Mouse (Mus musculus): ENCODE measurements around the gene Itih5. TPM values are rescaled to one million over a fixed set of nuclear protein-coding genes. Genes with fewer than 3 reads are reported as not detected.
A peak's percentile ranks its signal among the peaks of the same experiment; 100 is the strongest.

Gene Itih5
- total and polyA plus RNA-seq, 3 experiments, result 3.6 to 4.5 (median 4.3) TPM

DNA sequence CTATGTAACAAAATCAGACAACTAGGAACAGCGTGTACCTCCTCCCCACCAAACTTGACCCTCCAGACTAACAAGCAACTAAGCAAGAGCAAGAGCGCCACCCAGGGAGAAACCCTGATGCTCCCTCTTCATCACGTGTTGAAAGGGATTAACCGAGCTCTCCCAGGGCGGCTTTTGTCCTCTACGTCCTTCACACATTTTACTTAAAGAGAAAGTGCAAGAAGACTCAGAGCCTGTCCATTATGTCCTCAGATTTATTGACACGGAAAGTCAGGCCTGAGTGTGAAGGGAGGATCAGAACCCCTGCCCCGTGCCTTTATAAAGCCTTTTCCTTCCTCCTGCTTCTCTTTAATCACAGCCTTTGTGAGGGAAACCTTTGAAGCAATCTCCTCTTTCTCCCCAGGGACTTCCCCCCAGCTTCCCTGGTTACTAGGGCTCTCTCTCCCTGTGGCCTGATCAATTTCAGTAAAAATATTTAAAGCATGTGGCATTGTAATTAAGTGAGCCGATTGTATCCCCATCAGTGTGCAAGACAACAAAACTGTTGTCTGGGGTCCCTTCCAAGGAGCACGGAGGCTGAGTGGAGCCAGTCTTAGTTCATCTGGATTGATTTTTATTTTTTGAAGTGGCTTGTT is 131.4 kb downstream of the Itih5 start:
- intact Hi-C loops (cut with DNase I), result no loop called here

GRCm38 (mm10) chr2:10285975-10286374 is 132.6 kb downstream of the Itih5 start:
- Histone ChIP-seq H3K4me3 (no peak overlapping the region), H3K4me1 (ENCODE audit: control insufficient read depth, insufficient read depth, low read length) (no peaks in the 10 kb centered on the region), H3K27me3 (ENCODE audit: control insufficient read depth, insufficient read depth, low read length) (peaks cover 1% of the 10 kb centered on the region; the same call in 1 of the 2 replicates), H3K36me3 (ENCODE audit: control insufficient read depth, insufficient read depth, low read length) (no peaks in the 10 kb centered on the region), H3K27ac (no peak overlapping the region), H3K79me2 (replicated peaks; ENCODE audit: control insufficient read depth, insufficient read depth, low read length) (no peaks in the 10 kb centered on the region), H3K9ac (ENCODE audit: low read depth, low read length) (no peak overlapping the region)
- TF ChIP-seq CTCF (IDR thresholded peaks at IDR 0.05), result no peak
- TF ChIP-seq EP300 (IDR thresholded peaks at IDR 0.05; ENCODE audit: insufficient read depth, low read depth, low read length), result no peak
- no peak for TF ChIP-seq POLR2A (IDR thresholded peaks at IDR 0.05; ENCODE audit: insufficient read depth, low read depth, low read length)
- intact Hi-C loops (cut with DNase I), result no loop called here
- WGBS, result 52% methylated on average over 13 of the region's 13 CpGs
- DNase-seq, result no peak

More for the DNA sequence above, 131.4 kb downstream of the Itih5 start:
- peaks cover 1% of the 10 kb centered on the region; the same call in 1 of the 2 replicates for H3K27me3 ChIP-seq (ENCODE audit: control insufficient read depth, insufficient read depth, low read length)
- DNase-seq, result peak in 1 of 2 experiments; percentile 38
- no peaks in the 10 kb centered on the region for H3K36me3 ChIP-seq (ENCODE audit: control insufficient read depth, insufficient read depth, low read length)
- TF ChIP-seq POLR2A (IDR thresholded peaks at IDR 0.05; ENCODE audit: insufficient read depth, low read depth, low read length) (no peak), CTCF (IDR thresholded peaks at IDR 0.05) (peak; percentile 48)
- H3K4me3 ChIP-seq, result no peak overlapping the region
- 15% methylated on average over 10 of the region's 10 CpGs for WGBS
- H3K9ac ChIP-seq (ENCODE audit: low read depth, low read length), result no peak overlapping the region
- no peaks in the 10 kb centered on the region for H3K4me1 ChIP-seq (ENCODE audit: control insufficient read depth, insufficient read depth, low read length)
- H3K79me2 ChIP-seq (replicated peaks; ENCODE audit: control insufficient read depth, insufficient read depth, low read length), result no peaks in the 10 kb centered on the region
- no peak overlapping the region for H3K27ac ChIP-seq

GRCm38 (mm10) chr2:10288142-10288831 is 134.9 kb downstream of the Itih5 start:
- Histone ChIP-seq H3K79me2 (replicated peaks; ENCODE audit: control insufficient read depth, insufficient read depth, low read length) (no peaks in the 10 kb centered on the region), H3K4me1 (ENCODE audit: control insufficient read depth, insufficient read depth, low read length) (no peaks in the 10 kb centered on the region), H3K9ac (ENCODE audit: low read depth, low read length) (no peak overlapping the region), H3K27me3 (ENCODE audit: control insufficient read depth, insufficient read depth, low read length) (peaks cover 1% of the 10 kb centered on the region; the same call in 1 of the 2 replicates), H3K36me3 (ENCODE audit: control insufficient read depth, insufficient read depth, low read length) (no peaks in the 10 kb centered on the region), H3K4me3 (no peak overlapping the region), H3K27ac (no peak overlapping the region)
- no peak for TF ChIP-seq EP300 (IDR thresholded peaks at IDR 0.05; ENCODE audit: insufficient read depth, low read depth, low read length)
- peak; percentile 84 for TF ChIP-seq CTCF (IDR thresholded peaks at IDR 0.05)
- intact Hi-C loops (cut with DNase I), result loop anchor here (1.0 kb wide), 2 partner anchors 146 to 187 kb away; no protein-coding TSS in a partner anchor
- DNase-seq, result peak; percentile 45 to 51
- 11% methylated on average over 12 of the region's 12 CpGs for WGBS

DNA sequence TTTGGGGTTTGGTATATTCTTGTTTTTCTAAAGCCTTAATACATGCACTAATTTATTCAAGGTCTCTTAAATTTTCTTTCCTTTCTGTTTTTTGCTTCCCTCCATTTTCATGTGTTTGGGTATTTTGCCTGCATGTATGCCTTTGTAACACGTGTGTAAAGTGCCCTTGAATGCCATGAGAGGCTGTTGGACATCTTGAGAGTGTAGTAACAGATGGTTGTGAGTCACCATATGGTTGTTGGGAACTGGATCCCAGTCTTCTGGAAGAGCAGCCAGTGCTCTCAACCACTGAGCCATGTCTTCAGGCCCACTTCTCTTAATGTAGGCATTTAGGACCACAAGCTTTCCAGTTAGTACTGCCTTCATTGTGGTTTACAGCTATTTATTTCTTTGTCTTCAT is 135.5 kb downstream of the Itih5 start:
- WGBS, result 0% methylated on average over 1 of the region's 1 CpGs
- Histone ChIP-seq H3K4me1 (ENCODE audit: control insufficient read depth, insufficient read depth, low read length) (no peaks in the 10 kb centered on the region), H3K36me3 (ENCODE audit: control insufficient read depth, insufficient read depth, low read length) (no peaks in the 10 kb centered on the region), H3K27me3 (ENCODE audit: control insufficient read depth, insufficient read depth, low read length) (peaks cover 1% of the 10 kb centered on the region; the same call in 1 of the 2 replicates), H3K4me3 (no peak overlapping the region), H3K27ac (no peak overlapping the region), H3K9ac (ENCODE audit: low read depth, low read length) (no peak overlapping the region), H3K79me2 (replicated peaks; ENCODE audit: control insufficient read depth, insufficient read depth, low read length) (no peaks in the 10 kb centered on the region)
- DNase-seq, result no peak
- intact Hi-C loops (cut with DNase I), result loop anchor here (1.0 kb wide), 2 partner anchors 147 to 188 kb away; no protein-coding TSS in a partner anchor
- no peak for TF ChIP-seq POLR2A (IDR thresholded peaks at IDR 0.05; ENCODE audit: insufficient read depth, low read depth, low read length)
- no peak for TF ChIP-seq EP300 (IDR thresholded peaks at IDR 0.05; ENCODE audit: insufficient read depth, low read depth, low read length)
- TF ChIP-seq CTCF (IDR thresholded peaks at IDR 0.05), result no peak

DNA sequence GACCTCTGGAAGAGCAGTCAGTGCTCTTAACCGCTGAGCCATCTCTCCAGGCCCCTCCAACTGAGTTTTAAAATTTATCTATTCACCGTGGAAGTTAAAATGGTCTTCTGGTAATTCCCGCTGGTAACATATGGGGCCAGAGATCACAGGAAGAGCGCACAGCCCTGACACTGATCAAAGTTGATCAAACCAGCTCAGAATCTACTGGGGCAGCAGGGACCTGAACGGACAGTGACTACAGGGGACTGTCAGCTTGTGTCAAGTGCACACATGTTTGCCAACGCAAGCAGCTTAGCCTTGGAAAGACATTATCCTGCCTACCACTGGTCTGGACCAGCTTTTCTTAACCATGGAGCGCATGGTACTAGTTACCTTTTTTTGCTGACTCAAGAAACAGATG is 136.7 kb downstream of the Itih5 start:
- Histone ChIP-seq H3K79me2 (replicated peaks; ENCODE audit: control insufficient read depth, insufficient read depth, low read length) (no peaks in the 10 kb centered on the region), H3K4me1 (ENCODE audit: control insufficient read depth, insufficient read depth, low read length) (no peaks in the 10 kb centered on the region), H3K9ac (ENCODE audit: low read depth, low read length) (no peak overlapping the region), H3K27me3 (ENCODE audit: control insufficient read depth, insufficient read depth, low read length) (peaks cover 3% of the 10 kb centered on the region; the same call in 1 of the 2 replicates), H3K4me3 (no peak overlapping the region), H3K27ac (no peak overlapping the region), H3K36me3 (ENCODE audit: control insufficient read depth, insufficient read depth, low read length) (no peaks in the 10 kb centered on the region)
- intact Hi-C loops (cut with DNase I), result loop anchor here (5.0 kb wide), 1 partner anchor 1618 kb away; no protein-coding TSS in a partner anchor
- TF ChIP-seq POLR2A (IDR thresholded peaks at IDR 0.05; ENCODE audit: insufficient read depth, low read depth, low read length) (no peak), EP300 (IDR thresholded peaks at IDR 0.05; ENCODE audit: insufficient read depth, low read depth, low read length) (no peak), CTCF (IDR thresholded peaks at IDR 0.05) (no peak)
- WGBS, result 75% methylated on average over 7 of the region's 7 CpGs
- DNase-seq, result no peak
